Mouse (Mus musculus) inflammation-experienced regulatory T-cells, adult 6 months (primary cell): Measurements from ENCODE around the gene Nup93. TPM values are rescaled to one million over a fixed set of nuclear protein-coding genes. Genes with fewer than 3 reads are reported as not detected.

Experiments
- ATAC-seq: one replicate; pipeline ENCODE4 v1.8.0; 2017
- polyA plus RNA-seq, 3 experiments: library from polyadenylated mRNA; unstranded; fragments of 100-300 nt; shearing (Covaris generic); gene quantifications; one replicate each; pipeline ENCODE4 v1.2.1; 2017

Nup93 gene
- polyA plus RNA-seq, 3 experiments from 2014 or later, result 29.9 to 37.2 (median 35.3) TPM

- peak; percentile 81 for ATAC-seq
Observed at GRCm38 (mm10) chr8:94365410-94365981, 151.1 kb downstream of the Nup93 start.

Other genes starting within 250 kb of the Nup93 start
- gene Amfr, start 201.7 kb upstream of the Nup93 start, polyA plus RNA-seq, result 10 to 100 TPM; 20.3 to 38.5 (median 38.0) TPM
- 100 to 1,000 TPM in 1 of 3 experiments, 10 to 100 TPM in 2; 60.1 to 163 (median 82.0) TPM for gene Nudt21, start 177.5 kb upstream of the Nup93 start, polyA plus RNA-seq
- gene Ogfod1, start 177.4 kb upstream of the Nup93 start, polyA plus RNA-seq, result 10 to 100 TPM; 16.7 to 23.2 (median 22.4) TPM
- gene Bbs2, start 115.6 kb upstream of the Nup93 start, polyA plus RNA-seq, result 1 to 10 TPM; 1.6 to 9.5 (median 5.9) TPM
- gene Mt4, start 77.4 kb upstream of the Nup93 start, polyA plus RNA-seq, result not detected
- 1 to 10 TPM in 1 of 3 experiments, not detected in 2; 5.9 TPM for gene Mt3, start 62.0 kb upstream of the Nup93 start, polyA plus RNA-seq
- gene Mt2, start 41.9 kb upstream of the Nup93 start, polyA plus RNA-seq, result under 1 TPM in 1 of 3 experiments, not detected in 2; 0.94 TPM
- 10 to 100 TPM in 1 of 3 experiments, 1 to 10 TPM in 2; 1.5 to 11.0 (median 2.6) TPM for gene Mt1, start 35.5 kb upstream of the Nup93 start, polyA plus RNA-seq
- gene Slc12a3, start 114.6 kb downstream of the Nup93 start, polyA plus RNA-seq, result under 1 TPM in 1 of 3 experiments, not detected in 2; 0.20 TPM
- 100 to 1,000 TPM in 2 of 3 experiments, 10 to 100 TPM in 1; 75.9 to 149 (median 110) TPM for gene Herpud1, start 171.9 kb downstream of the Nup93 start, polyA plus RNA-seq
- gene Nlrc5, start 219.8 kb downstream of the Nup93 start, polyA plus RNA-seq, result 100 to 1,000 TPM; 122 to 208 (median 189) TPM